Mouse (Mus musculus): Measurements from ENCODE around the gene Gps2. TPM values are rescaled to one million over a fixed set of nuclear protein-coding genes. Genes with fewer than 3 reads are reported as not detected.

The Gps2 gene
- polyA plus RNA-seq, 1 experiment from 2014 or later: 89.1 TPM

GRCm38 (mm10) chr11:69879711-69880110, 34.0 kb upstream of the Gps2 start:
- Histone ChIP-seq H3K4me3 (peak overlapping the region; percentile 62), H3K4me1 (peaks cover 66% of the 10 kb centered on the region), H3K9me3 (no peaks in the 10 kb centered on the region), H3K27ac (replicated peaks) (peak overlapping the region; percentile 87; the same call in 1 of the 2 replicates), H3K36me3 (replicated peaks) (no peaks in the 10 kb centered on the region), H3K27me3 (replicated peaks; ENCODE audit: low read depth, poor library complexity, severe bottlenecking) (peaks cover 26% of the 10 kb centered on the region)
- 57% methylated on average over 15 of the region's 15 CpGs for WGBS
- no peak for DNase-seq (ENCODE audit: low spot score)

- Histone ChIP-seq H3K27me3 (replicated peaks; ENCODE audit: low read depth, poor library complexity, severe bottlenecking) (peaks cover 26% of the 10 kb centered on the region), H3K9me3 (no peaks in the 10 kb centered on the region), H3K4me3 (peak overlapping the region; percentile 62), H3K27ac (replicated peaks) (peak overlapping the region; percentile 87), H3K4me1 (peaks cover 68% of the 10 kb centered on the region), H3K36me3 (replicated peaks) (no peaks in the 10 kb centered on the region)
- DNase-seq (ENCODE audit: low spot score): peak; percentile 80
- under 1% methylated on average over 18 of the region's 18 CpGs for WGBS
Observed at GRCm38 (mm10) chr11:69880506-69880852, 33.2 kb upstream of the Gps2 start.

DNA sequence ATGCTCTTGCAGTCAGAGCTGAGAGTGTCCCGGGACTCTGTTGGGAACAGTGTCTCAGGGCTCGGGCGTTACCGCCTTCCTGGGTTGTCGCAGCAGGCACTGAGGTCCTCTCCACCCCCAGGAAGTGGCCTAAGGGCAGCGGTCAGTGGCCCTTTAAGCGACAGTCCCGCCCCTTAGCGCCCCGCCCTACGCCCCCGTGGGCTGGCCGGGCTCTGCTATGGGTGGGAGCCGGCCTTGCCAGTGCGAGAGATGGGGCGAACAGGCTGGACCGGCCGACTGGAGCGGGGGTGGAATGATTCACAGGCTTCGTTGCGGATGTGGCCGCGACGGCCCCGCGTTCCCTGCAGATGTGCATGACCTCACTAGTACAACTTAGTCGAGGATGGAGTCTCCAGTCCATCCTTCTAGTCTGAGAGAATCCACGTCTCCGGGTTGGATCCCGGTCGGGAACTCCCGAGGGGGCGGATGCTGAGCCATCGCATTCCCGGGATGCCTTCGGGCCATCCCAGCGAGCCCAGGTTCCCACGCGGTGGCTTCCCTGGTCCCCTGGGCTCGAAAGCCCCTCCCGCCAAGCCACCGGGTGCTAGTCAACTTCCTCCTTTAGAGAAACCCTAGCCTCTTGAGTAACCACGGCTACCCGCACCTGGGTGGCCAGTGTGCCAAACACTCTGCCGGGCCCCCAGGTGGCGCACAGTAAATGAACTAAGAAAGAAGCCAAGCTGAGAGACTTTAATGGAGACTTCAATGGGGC, 32.7 kb upstream of the Gps2 start, which contains the start of gene Kctd11:
Gene Kctd11, minus strand, starts transcription at position 554 of the 751 bp plus-strand sequence.
- peak; percentile 89 for DNase-seq (ENCODE audit: low spot score)
- Histone ChIP-seq H3K4me3 (peak within 1 kb of the TSS; percentile 62), H3K4me1 (peaks cover 66% of the 10 kb centered on the region), H3K36me3 (replicated peaks) (no peaks in the 10 kb centered on the region), H3K9me3 (no peaks in the 10 kb centered on the region), H3K27me3 (replicated peaks; ENCODE audit: low read depth, poor library complexity, severe bottlenecking) (peaks cover 26% of the 10 kb centered on the region), H3K27ac (replicated peaks) (peak within 1 kb of the TSS; percentile 87)
- under 1% methylated on average over 46 of the region's 46 CpGs for WGBS

- Histone ChIP-seq H3K4me3 (peak overlapping the region; percentile 62), H3K4me1 (peaks cover 56% of the 10 kb centered on the region), H3K27me3 (replicated peaks; ENCODE audit: low read depth, poor library complexity, severe bottlenecking) (peaks cover 26% of the 10 kb centered on the region), H3K36me3 (replicated peaks) (no peaks in the 10 kb centered on the region), H3K27ac (replicated peaks) (peak overlapping the region; percentile 87), H3K9me3 (no peaks in the 10 kb centered on the region)
- 62% methylated on average over 21 of the region's 21 CpGs for whole genome bisulfite sequencing
- no peak for DNase-seq (ENCODE audit: low spot score)
Observed at GRCm38 (mm10) chr11:69881787-69882670, 31.7 kb upstream of the Gps2 start.

DNA sequence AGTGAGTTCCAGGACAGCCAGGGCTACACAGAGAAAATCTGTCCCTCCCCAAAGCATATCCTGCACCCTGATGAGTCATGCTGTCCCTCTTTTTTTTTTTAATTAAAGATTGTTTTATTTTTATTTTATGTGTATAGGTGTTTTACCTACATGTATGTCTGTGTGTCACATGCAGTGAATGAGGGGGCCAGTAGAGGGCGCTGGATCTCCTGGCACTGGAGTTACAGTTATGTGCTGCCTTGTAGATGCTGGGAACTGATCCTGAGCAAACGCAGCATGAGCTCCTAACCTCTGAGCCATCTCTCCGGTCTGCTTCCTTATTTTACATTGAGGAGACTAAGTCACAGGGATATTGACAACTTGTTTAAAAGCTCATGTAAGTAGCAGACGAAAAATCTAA, 30.6 kb upstream of the Gps2 start:
- Histone ChIP-seq H3K27ac (replicated peaks) (no peak overlapping the region), H3K4me1 (peaks cover 46% of the 10 kb centered on the region), H3K36me3 (replicated peaks) (no peaks in the 10 kb centered on the region), H3K4me3 (no peak overlapping the region), H3K27me3 (replicated peaks; ENCODE audit: low read depth, poor library complexity, severe bottlenecking) (peaks cover 24% of the 10 kb centered on the region), H3K9me3 (no peaks in the 10 kb centered on the region)
- WGBS: 63% methylated on average over 4 of the region's 4 CpGs
- peak; percentile 39 for DNase-seq (ENCODE audit: low spot score)

- H3K27me3 ChIP-seq (replicated peaks; ENCODE audit: low read depth, poor library complexity, severe bottlenecking): peaks cover 23% of the 10 kb centered on the region
- DNase-seq (ENCODE audit: low spot score): no peak
- no peaks in the 10 kb centered on the region for H3K9me3 ChIP-seq
- H3K36me3 ChIP-seq (replicated peaks): no peaks in the 10 kb centered on the region
- H3K27ac ChIP-seq (replicated peaks): no peak overlapping the region
- H3K4me3 ChIP-seq: no peak overlapping the region
- H3K4me1 ChIP-seq: peaks cover 41% of the 10 kb centered on the region
- 88% methylated on average over 8 of the region's 8 CpGs for WGBS
Observed at GRCm38 (mm10) chr11:69883527-69884151, 30.0 kb upstream of the Gps2 start.

- H3K27me3 ChIP-seq (replicated peaks; ENCODE audit: low read depth, poor library complexity, severe bottlenecking): peaks cover 19% of the 10 kb centered on the region
- 85% methylated on average over 9 of the region's 9 CpGs for WGBS
- H3K4me1 ChIP-seq: peaks cover 35% of the 10 kb centered on the region
- no peaks in the 10 kb centered on the region for H3K9me3 ChIP-seq
- no peak for DNase-seq (ENCODE audit: low spot score)
- H3K4me3 ChIP-seq: no peak overlapping the region
- H3K27ac ChIP-seq (replicated peaks): 0 out of 2 replicates have a peak overlapping the region, but pooled peaks have one; percentile 32
- H3K36me3 ChIP-seq (replicated peaks): no peaks in the 10 kb centered on the region
Observed at GRCm38 (mm10) chr11:69884240-69884639, 29.4 kb upstream of the Gps2 start.

- DNase-seq (ENCODE audit: low spot score): no peak
- Histone ChIP-seq H3K36me3 (replicated peaks) (no peaks in the 10 kb centered on the region), H3K4me3 (no peak overlapping the region), H3K27ac (replicated peaks) (peak overlapping the region; percentile 32; the same call in 1 of the 2 replicates), H3K27me3 (replicated peaks; ENCODE audit: low read depth, poor library complexity, severe bottlenecking) (peaks cover 15% of the 10 kb centered on the region), H3K9me3 (no peaks in the 10 kb centered on the region), H3K4me1 (peaks cover 31% of the 10 kb centered on the region)
- WGBS: 85% methylated on average over 8 of the region's 8 CpGs
Observed at GRCm38 (mm10) chr11:69884663-69885062, 29.0 kb upstream of the Gps2 start.

- WGBS: 74% methylated on average over 8 of the region's 8 CpGs
- H3K9me3 ChIP-seq: no peaks in the 10 kb centered on the region
- H3K27me3 ChIP-seq (replicated peaks; ENCODE audit: low read depth, poor library complexity, severe bottlenecking): peaks cover 5% of the 10 kb centered on the region
- DNase-seq (ENCODE audit: low spot score): no peak
- no peaks in the 10 kb centered on the region for H3K36me3 ChIP-seq (replicated peaks)
- no peak overlapping the region for H3K27ac ChIP-seq (replicated peaks)
- H3K4me1 ChIP-seq: peaks cover 20% of the 10 kb centered on the region
- no peak overlapping the region for H3K4me3 ChIP-seq
Observed at GRCm38 (mm10) chr11:69886907-69887635, 26.6 kb upstream of the Gps2 start.

DNA sequence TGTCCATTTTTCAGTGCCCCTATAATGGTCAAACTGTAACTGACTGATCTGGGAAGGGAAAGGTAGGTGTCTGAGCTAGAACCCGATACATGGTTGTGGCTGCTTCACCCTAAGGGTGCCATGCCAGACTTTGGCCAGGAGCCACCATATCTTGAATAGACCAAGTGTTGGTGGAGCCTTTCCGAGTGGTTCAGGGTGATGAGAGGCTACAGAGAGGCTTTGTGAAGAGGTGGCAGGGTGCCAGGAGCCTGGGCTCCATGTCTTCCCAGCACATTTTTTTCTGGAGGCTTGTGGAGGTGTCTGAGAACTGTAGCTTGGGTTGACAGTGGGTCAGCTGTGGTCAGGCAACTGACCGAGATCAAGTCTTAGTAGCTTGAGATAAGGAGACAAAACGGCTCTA, 22.2 kb upstream of the Gps2 start:
- WGBS: 87% methylated on average over 4 of the region's 4 CpGs
- H3K27me3 ChIP-seq (replicated peaks; ENCODE audit: low read depth, poor library complexity, severe bottlenecking): no peaks in the 10 kb centered on the region
- peaks cover 19% of the 10 kb centered on the region for H3K4me1 ChIP-seq
- DNase-seq (ENCODE audit: low spot score): no peak
- H3K36me3 ChIP-seq (replicated peaks): no peaks in the 10 kb centered on the region
- no peak overlapping the region for H3K4me3 ChIP-seq
- no peak overlapping the region for H3K27ac ChIP-seq (replicated peaks)
- H3K9me3 ChIP-seq: no peaks in the 10 kb centered on the region

DNA sequence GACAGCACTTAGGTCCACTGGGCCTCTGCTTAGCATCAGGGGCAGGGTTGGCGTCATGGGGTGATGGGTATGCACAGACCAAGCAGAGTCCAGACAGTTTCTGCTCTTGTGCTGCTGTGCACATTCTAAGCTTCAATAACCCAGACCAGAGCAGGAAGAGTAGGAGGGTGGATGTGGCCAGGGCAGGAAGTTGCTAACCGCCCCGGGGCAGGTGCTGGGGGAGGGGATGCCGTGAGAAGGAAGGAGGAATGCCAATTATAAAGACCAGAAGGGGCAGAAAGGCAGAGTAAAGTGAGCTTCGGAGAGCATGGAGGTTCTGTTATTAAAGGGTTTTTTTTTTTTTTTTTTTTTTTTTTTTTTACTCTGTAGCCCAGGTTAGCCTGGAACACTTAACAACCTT, 19.0 kb upstream of the Gps2 start:
- Histone ChIP-seq H3K4me1 (peaks cover 33% of the 10 kb centered on the region), H3K27ac (replicated peaks) (no peak overlapping the region), H3K4me3 (no peak overlapping the region), H3K9me3 (no peaks in the 10 kb centered on the region), H3K36me3 (replicated peaks) (peaks cover 10% of the 10 kb centered on the region; the same call in 1 of the 2 replicates), H3K27me3 (replicated peaks; ENCODE audit: low read depth, poor library complexity, severe bottlenecking) (no peaks in the 10 kb centered on the region; the same call in 1 of the 2 replicates)
- DNase-seq (ENCODE audit: low spot score): no peak
- WGBS: 72% methylated on average over 5 of the region's 5 CpGs

GRCm38 (mm10) chr11:69895291-69895690, 18.4 kb upstream of the Gps2 start, which contains the start of gene Acap1:
Acap1 (minus strand) TSS chr11:69895539.
- Histone ChIP-seq H3K36me3 (replicated peaks) (peaks cover 10% of the 10 kb centered on the region; the same call in 1 of the 2 replicates), H3K27me3 (replicated peaks; ENCODE audit: low read depth, poor library complexity, severe bottlenecking) (no peaks in the 10 kb centered on the region; the same call in 1 of the 2 replicates), H3K9me3 (no peaks in the 10 kb centered on the region), H3K4me3 (no peak within 1 kb of the TSS), H3K27ac (replicated peaks) (no peak within 1 kb of the TSS), H3K4me1 (peaks cover 33% of the 10 kb centered on the region)
- 77% methylated on average over 4 of the region's 4 CpGs for WGBS
- no peak for DNase-seq (ENCODE audit: low spot score)
